Mouse (Mus musculus): ENCODE measurements at regions not wholly inside any gene's neighbourhood (a gene's known extent, or its start where the extent isn't known, plus 50 kb on each side); places are given as distances from the start of the nearest gene placed in this dataset.

DNA sequence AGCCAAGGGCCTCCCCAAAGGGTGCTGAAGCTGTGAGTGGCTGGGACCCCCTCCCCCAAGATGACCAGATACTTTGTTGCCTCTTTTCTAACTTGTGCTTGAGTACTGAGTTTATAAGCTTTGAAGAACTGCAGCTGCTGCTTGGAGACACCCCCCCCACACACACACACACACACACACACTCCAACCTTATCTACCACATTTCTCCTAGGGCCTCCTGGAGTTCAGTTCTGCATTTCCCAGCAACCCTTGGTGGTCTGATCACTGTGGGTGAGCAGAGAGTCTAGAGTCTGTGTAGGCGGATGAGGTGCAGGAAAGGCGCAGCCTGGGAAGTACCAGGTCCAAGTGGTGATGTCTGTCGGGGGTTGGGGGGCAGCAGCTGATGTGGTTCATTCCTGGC lies 479.3 kb downstream of the Ajap1 start:
- no peak overlapping the region for H3K4me2 ChIP-seq
- H3K4me1 ChIP-seq (replicated peaks): peaks cover 14% of the 10 kb centered on the region; the same call in 1 of the 2 replicates
- H3K36me3 ChIP-seq: no peaks in the 10 kb centered on the region
- ATAC-seq (ENCODE audit: low read depth): no peak
- no peaks in the 10 kb centered on the region; the same call in 1 of the 2 replicates for H3K27me3 ChIP-seq
- no peak overlapping the region for H3K4me3 ChIP-seq
- 0 out of 2 replicates have a peak, but pooled peaks cover 3% of the 10 kb centered on the region for H3K9me3 ChIP-seq
- no peak overlapping the region for H3K9ac ChIP-seq
- H3K27ac ChIP-seq (replicated peaks): no peak overlapping the region
- WGBS: 88% methylated on average over 3 of the region's 3 CpGs

DNA sequence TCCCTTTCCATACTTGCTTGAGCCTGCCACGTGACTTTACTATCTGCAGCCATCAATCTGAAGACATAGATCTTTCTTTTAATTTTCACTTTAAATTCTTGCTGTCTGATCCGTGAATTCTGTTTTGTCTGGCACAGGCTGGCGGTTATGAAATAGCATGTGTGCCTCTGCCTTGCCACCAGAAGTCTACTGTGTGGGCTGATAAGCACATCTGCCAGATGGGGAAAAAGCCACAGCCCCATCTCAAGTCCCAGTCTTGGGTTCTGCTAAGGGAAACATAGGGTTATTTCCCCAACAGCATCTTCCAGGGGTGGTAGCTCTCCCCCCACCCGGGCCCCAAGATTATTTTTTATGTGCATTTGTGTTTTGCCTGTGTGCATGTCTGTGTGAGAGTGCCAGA lies 480.1 kb downstream of the Ajap1 start:
- H3K4me2 ChIP-seq: no peak overlapping the region
- no peak overlapping the region for H3K9ac ChIP-seq
- H3K36me3 ChIP-seq: no peaks in the 10 kb centered on the region
- H3K27me3 ChIP-seq: no peaks in the 10 kb centered on the region; the same call in 1 of the 2 replicates
- WGBS: 70% methylated on average over 4 of the region's 4 CpGs
- no peak overlapping the region for H3K4me3 ChIP-seq
- no peak overlapping the region for H3K27ac ChIP-seq (replicated peaks)
- H3K4me1 ChIP-seq (replicated peaks): peaks cover 14% of the 10 kb centered on the region; the same call in 1 of the 2 replicates
- no peak for ATAC-seq (ENCODE audit: low read depth)
- H3K9me3 ChIP-seq: 0 out of 2 replicates have a peak, but pooled peaks cover 3% of the 10 kb centered on the region

DNA sequence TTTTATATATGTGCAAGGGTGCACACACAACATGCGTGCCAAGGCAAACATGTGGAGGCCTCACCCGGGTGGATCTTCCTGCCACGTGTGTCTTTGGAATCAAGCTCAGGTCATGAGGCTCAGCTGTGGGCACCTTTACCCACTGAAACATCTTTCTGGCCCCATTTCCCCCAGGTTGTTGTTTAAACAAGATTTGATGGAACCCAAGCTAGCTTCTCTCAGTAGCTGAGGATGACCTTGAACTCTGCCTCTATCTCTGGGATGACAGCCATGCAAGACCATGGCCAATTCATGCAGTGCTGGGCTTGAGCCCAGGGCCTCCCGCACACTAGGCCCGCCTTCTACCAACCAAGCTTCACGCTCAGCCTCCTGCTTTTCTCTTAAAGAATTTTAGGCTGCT lies 480.9 kb downstream of the Ajap1 start:
- H3K4me3 ChIP-seq: no peak overlapping the region
- no peak overlapping the region for H3K4me2 ChIP-seq
- no peak overlapping the region for H3K27ac ChIP-seq (replicated peaks)
- H3K27me3 ChIP-seq: no peaks in the 10 kb centered on the region; the same call in 1 of the 2 replicates
- peaks cover 14% of the 10 kb centered on the region; the same call in 1 of the 2 replicates for H3K4me1 ChIP-seq (replicated peaks)
- no peak overlapping the region for H3K9ac ChIP-seq
- H3K9me3 ChIP-seq: 0 out of 2 replicates have a peak, but pooled peaks cover 3% of the 10 kb centered on the region
- H3K36me3 ChIP-seq: no peaks in the 10 kb centered on the region
- WGBS: 91% methylated on average over 6 of the region's 6 CpGs
- no peak for ATAC-seq (ENCODE audit: low read depth)

DNA sequence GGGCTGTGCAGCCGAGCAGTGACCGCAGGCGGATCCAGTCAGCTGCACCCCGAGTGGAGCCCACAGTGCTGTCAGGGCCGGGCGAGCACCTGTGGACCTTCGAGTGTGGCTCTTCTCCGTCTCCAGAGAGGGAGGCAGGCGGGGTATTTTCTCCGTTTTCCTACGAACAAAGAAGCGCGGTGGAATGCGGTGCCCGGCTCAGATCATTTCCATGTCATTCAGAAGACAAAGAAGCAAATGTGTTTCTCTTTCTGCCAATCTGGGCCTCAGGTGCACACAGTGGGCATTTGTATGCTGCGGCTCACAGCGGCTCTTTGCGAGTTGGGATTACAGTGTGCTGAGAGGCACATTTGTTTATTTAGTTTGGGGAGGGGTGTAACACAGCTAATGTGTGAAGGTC lies 483.1 kb downstream of the Ajap1 start:
- Histone ChIP-seq H3K4me3 (no peak overlapping the region), H3K4me2 (no peak overlapping the region), H3K36me3 (no peaks in the 10 kb centered on the region), H3K27me3 (peaks cover 3% of the 10 kb centered on the region; the same call in 1 of the 2 replicates), H3K9me3 (no peaks in the 10 kb centered on the region), H3K4me1 (replicated peaks) (peaks cover 14% of the 10 kb centered on the region; the same call in 1 of the 2 replicates), H3K9ac (no peak overlapping the region), H3K27ac (replicated peaks) (peak overlapping the region; percentile 20; the same call in 1 of the 2 replicates)
- no peak for ATAC-seq (ENCODE audit: low read depth)
- WGBS: 46% methylated on average over 18 of the region's 18 CpGs

DNA sequence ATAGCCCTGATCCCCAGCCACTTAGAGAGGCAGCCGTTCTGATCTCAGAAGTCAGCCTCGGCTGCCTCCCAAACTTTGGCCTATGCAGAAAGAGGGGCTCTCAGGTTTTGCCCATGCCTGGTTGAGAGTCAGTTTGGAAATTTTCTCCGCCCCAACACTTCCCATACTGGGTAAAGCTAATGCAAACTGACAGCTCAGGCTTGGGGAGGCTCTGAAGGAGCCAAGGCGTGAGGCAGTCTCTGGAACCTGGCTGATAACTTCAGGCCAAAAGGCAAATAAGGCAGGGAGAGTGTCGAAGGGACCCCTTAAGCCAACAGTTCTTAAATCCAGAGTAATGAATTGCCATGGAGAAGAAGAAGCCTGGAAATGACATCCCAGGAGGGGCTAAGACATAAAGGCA lies 485.4 kb downstream of the Ajap1 start:
- ATAC-seq (ENCODE audit: low read depth): no peak
- Histone ChIP-seq H3K36me3 (no peaks in the 10 kb centered on the region), H3K9ac (no peak overlapping the region), H3K4me3 (no peak overlapping the region), H3K9me3 (no peaks in the 10 kb centered on the region), H3K27ac (replicated peaks) (no peak overlapping the region), H3K4me2 (no peak overlapping the region), H3K27me3 (0 out of 2 replicates have a peak, but pooled peaks cover 3% of the 10 kb centered on the region), H3K4me1 (replicated peaks) (peaks cover 14% of the 10 kb centered on the region; the same call in 1 of the 2 replicates)
- 80% methylated on average over 5 of the region's 5 CpGs for WGBS

DNA sequence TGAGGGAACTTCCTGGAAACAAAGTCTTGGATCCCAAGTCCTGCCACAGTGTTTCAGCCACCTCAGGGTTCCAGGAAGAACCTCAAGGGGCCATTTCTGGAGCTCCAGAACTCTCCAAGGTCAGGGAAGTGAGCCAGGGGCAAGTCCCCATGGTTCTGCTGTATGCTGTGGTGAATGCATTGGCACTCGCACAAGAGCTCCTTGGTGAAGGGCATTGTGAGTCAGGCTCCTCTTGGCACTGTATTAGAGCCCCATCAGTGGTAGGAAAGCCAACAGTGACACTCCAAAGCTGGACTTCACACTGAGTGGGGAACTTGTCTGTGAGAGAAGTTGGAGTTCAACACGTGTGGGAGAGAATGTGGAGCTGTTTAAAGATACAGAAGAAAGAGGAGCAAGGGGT lies 486.0 kb downstream of the Ajap1 start:
- Histone ChIP-seq H3K27me3 (0 out of 2 replicates have a peak, but pooled peaks cover 3% of the 10 kb centered on the region), H3K27ac (replicated peaks) (no peak overlapping the region)
- 87% methylated on average over 2 of the region's 2 CpGs for WGBS

DNA sequence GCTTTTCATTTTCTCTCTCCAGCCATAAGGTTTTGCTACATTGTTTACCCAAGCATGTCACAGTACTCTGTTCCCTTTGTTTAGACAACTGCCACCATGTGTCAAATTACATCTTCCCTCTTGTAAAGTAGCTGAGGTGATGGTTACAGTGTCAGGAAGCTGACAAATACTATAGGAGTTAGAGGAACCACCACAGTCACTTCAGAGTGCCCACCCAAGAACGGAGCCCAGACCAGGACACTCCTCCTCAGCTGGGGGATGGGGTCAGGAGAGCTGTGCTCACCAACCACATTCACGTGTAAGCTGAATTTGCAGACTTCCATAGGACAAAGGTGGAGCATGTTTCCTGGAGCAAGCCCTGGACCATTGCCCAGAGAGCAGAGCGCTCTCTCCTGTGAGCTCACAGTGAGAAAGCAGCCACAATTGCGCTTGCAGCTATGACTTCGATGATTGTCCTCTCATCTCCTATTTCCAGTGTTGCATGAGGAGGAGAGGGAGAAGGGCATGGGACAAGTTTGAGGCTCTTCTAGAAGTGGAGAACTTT lies 487.5 kb downstream of the Ajap1 start:
- Histone ChIP-seq H3K36me3 (no peaks in the 10 kb centered on the region), H3K4me1 (replicated peaks) (peaks cover 25% of the 10 kb centered on the region), H3K27me3 (0 out of 2 replicates have a peak, but pooled peaks cover 3% of the 10 kb centered on the region), H3K4me3 (no peak overlapping the region), H3K4me2 (no peak overlapping the region), H3K27ac (replicated peaks) (no peak overlapping the region), H3K9ac (no peak overlapping the region), H3K9me3 (no peaks in the 10 kb centered on the region)
- no peak for ATAC-seq (ENCODE audit: low read depth)
- 70% methylated on average over 5 of the region's 5 CpGs for WGBS

More for the DNA sequence above, 486.0 kb downstream of the Ajap1 start:
- H3K36me3 ChIP-seq: no peaks in the 10 kb centered on the region
- H3K9me3 ChIP-seq: no peaks in the 10 kb centered on the region
- H3K4me1 ChIP-seq (replicated peaks): peaks cover 14% of the 10 kb centered on the region; the same call in 1 of the 2 replicates
- no peak overlapping the region for H3K4me2 ChIP-seq
- no peak overlapping the region for H3K4me3 ChIP-seq
- ATAC-seq (ENCODE audit: low read depth): no peak
- H3K9ac ChIP-seq: no peak overlapping the region

DNA sequence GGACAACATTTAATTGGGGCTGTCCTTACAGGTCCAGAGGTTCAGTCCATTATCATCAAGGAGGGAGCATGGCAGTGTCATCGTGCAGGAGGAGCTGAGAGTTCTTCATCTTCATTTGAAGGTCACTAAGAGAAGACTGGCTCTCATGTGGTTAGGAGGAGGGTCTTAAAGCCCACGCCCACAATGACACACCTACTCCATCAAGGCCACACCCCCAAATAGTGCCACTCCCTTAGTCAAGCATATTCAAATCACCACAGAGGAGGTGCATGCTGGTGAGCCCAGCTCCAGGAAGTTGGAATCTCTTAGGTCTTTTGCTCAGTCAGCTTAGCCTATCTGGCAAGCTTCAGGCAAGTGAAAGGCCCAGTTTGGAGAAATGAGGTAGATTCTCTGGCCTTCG lies 488.4 kb downstream of the Ajap1 start:
- ATAC-seq (ENCODE audit: low read depth): no peak
- Histone ChIP-seq H3K4me3 (no peak overlapping the region), H3K36me3 (no peaks in the 10 kb centered on the region), H3K9me3 (no peaks in the 10 kb centered on the region), H3K27me3 (0 out of 2 replicates have a peak, but pooled peaks cover 3% of the 10 kb centered on the region), H3K27ac (replicated peaks) (no peak overlapping the region), H3K4me1 (replicated peaks) (peaks cover 27% of the 10 kb centered on the region), H3K9ac (no peak overlapping the region), H3K4me2 (no peak overlapping the region)
- 83% methylated on average over 3 of the region's 3 CpGs for WGBS

DNA sequence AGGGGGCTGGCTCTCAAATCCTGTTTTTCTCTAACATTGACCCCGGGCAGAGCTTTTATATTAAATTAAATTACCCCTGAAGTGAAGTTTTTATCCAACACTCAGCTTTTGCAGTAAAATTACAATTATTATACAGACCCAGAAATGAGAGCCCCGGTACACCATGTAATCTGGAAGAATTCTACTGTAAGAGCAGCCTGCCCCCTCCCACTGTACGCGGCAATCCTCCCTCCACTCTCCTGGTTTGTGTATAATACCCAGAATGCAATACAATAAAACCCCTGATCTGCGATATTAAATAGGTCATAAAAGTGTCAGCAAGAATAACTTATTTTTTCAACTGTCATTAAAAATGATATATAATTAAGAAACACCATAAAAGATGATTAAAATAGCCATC lies 492.3 kb downstream of the Ajap1 start:
- H3K27ac ChIP-seq (replicated peaks): peak overlapping the region; percentile 72
- no peak overlapping the region for H3K9ac ChIP-seq
- no peak overlapping the region for H3K4me3 ChIP-seq
- 41% methylated on average over 5 of the region's 5 CpGs for WGBS
- peaks cover 27% of the 10 kb centered on the region for H3K4me1 ChIP-seq (replicated peaks)
- no peaks in the 10 kb centered on the region for H3K9me3 ChIP-seq
- no peaks in the 10 kb centered on the region for H3K36me3 ChIP-seq
- H3K4me2 ChIP-seq: peak overlapping the region; percentile 13; the same call in 1 of the 2 replicates
- peak; percentile 81; the same call in 1 of the 2 replicates for ATAC-seq (ENCODE audit: low read depth)
- 0 out of 2 replicates have a peak, but pooled peaks cover 2% of the 10 kb centered on the region for H3K27me3 ChIP-seq

DNA sequence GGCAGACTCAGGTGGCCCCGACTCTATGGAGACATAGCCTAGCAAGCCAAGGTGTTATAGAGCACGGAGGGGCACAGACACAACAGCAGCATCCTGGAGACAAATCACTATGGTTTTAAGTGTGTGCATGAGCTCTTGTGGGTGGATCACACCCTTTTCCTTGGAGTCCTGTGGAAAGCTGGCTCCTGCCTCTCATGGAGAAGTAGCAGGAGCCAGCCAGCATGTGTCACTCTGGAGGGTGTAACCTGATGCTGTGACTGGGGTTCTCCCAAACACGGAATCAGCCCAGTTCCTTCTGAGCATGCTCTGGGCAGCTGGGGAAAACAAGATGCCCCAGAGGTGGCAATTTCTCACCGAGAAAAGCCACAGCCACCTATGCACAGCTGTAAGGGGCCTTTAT lies 494.9 kb downstream of the Ajap1 start:
- H3K27ac ChIP-seq (replicated peaks): no peak overlapping the region
- 72% methylated on average over 4 of the region's 4 CpGs for WGBS
- ATAC-seq (ENCODE audit: low read depth): no peak
- no peak overlapping the region for H3K4me3 ChIP-seq
- no peak overlapping the region for H3K4me2 ChIP-seq
- H3K36me3 ChIP-seq: no peaks in the 10 kb centered on the region
- no peak overlapping the region for H3K9ac ChIP-seq
- peaks cover 25% of the 10 kb centered on the region for H3K4me1 ChIP-seq (replicated peaks)
- H3K27me3 ChIP-seq: no peaks in the 10 kb centered on the region
- no peaks in the 10 kb centered on the region for H3K9me3 ChIP-seq

DNA sequence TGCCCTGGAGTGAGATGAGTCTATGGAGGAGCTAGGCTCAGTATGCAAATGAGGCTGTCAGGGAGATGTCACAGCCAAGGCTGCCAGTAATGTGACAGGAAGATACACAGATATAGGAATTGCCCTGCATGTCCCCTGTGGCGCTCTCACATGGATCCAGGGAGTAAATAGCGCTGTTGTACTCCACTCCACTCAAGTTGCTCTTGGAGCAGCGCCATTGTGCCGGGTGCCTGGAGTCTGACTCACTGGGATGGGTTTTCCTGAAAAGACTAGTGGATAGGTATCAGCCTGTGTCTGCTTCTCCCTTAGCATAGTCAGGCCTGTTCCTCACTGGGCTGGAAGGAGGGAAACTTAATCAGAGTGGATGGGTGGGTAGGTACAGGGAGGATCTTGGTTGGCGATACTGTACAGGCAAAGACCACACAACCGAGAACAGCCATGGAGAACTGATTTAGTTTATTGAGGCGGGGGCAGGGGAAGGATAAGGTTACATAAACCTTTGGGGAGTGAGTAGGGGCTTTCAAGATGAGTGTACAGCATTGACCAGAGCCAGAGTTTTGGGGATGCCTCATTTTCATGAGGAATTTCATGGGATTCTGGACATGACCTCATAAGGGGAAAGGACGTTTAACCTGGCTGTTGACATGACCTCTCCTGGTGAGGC lies 497.5 kb upstream of the Kcnab2 start:
- H3K9me3 ChIP-seq: no peaks in the 10 kb centered on the region
- H3K9ac ChIP-seq: no peak overlapping the region
- H3K27me3 ChIP-seq: no peaks in the 10 kb centered on the region
- no peak overlapping the region for H3K4me2 ChIP-seq
- ATAC-seq (ENCODE audit: low read depth): no peak
- H3K4me1 ChIP-seq (replicated peaks): peaks cover 12% of the 10 kb centered on the region; the same call in 1 of the 2 replicates
- 85% methylated on average over 8 of the region's 8 CpGs for WGBS
- no peak overlapping the region for H3K27ac ChIP-seq (replicated peaks)
- no peaks in the 10 kb centered on the region for H3K36me3 ChIP-seq
- no peak overlapping the region for H3K4me3 ChIP-seq

DNA sequence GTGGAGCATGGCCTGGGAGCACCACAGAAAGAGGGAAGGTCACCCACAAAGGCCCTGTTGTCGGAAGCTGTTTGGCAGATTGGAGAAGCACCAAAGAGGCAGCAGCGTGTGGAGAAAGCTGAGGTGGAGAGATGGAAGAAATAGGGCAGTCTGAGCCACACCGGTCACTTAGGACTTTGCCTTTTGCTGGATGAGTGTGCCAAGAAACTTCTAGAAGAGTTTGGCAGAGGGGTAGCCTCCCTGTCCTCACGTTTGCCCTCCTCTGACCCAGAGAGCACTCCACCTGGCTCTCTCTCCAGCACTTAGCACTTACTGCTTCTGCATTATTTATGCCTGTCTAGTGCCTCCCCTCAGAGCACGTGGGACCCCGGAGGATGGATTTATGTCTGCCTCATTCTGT lies 485.3 kb upstream of the Kcnab2 start:
- peak overlapping the region; percentile 28; the same call in 1 of the 2 replicates for H3K27ac ChIP-seq (replicated peaks)
- peaks cover 2% of the 10 kb centered on the region; the same call in 1 of the 2 replicates for H3K27me3 ChIP-seq
- no peak overlapping the region for H3K9ac ChIP-seq
- H3K9me3 ChIP-seq: 0 out of 2 replicates have a peak, but pooled peaks cover 2% of the 10 kb centered on the region
- no peak overlapping the region for H3K4me3 ChIP-seq
- 0 out of 2 replicates have a peak, but pooled peaks have one; percentile 27 for ATAC-seq (ENCODE audit: low read depth)
- no peak overlapping the region for H3K4me2 ChIP-seq
- WGBS: 53% methylated on average over 6 of the region's 6 CpGs
- H3K36me3 ChIP-seq: no peaks in the 10 kb centered on the region
- peaks cover 26% of the 10 kb centered on the region for H3K4me1 ChIP-seq (replicated peaks)

Data from neural tube, embryonic 13.5 days (tissue).